Mouse (Mus musculus) T-cell, adult 2 months (primary cell): ENCODE data around the gene Aox3.

Source experiments
- DNase-seq: peaks from one replicate; pipeline ENCODE4 v3.0.0; 2022; ENCODE audit warnings: low spot score

Gene Aox3

GRCm38 (mm10) chr1:58112880-58113279 lies at the start of gene Aox3:
TSS of gene Aox3 (plus strand) at chr1:58113130.
- DNase-seq, result no peak

- DNase-seq, result no peak
Observed at GRCm38 (mm10) chr1:58065151-58065550, 47.8 kb upstream of the Aox3 start.

GRCm38 (mm10) chr1:58065606-58066005 lies 47.3 kb upstream of the Aox3 start:
- DNase-seq, result no peak

- DNase-seq, result no peak
Observed at GRCm38 (mm10) chr1:58069181-58069580, 43.7 kb upstream of the Aox3 start.

- DNase-seq, result no peak
Observed at GRCm38 (mm10) chr1:58070091-58070490, 42.8 kb upstream of the Aox3 start.

GRCm38 (mm10) chr1:58071006-58071405 lies 41.9 kb upstream of the Aox3 start:
- DNase-seq, result no peak

- DNase-seq, result no peak
Observed at GRCm38 (mm10) chr1:58071509-58071908, 41.4 kb upstream of the Aox3 start.

GRCm38 (mm10) chr1:58072416-58072815 lies 40.5 kb upstream of the Aox3 start:
- no peak for DNase-seq

GRCm38 (mm10) chr1:58072991-58073730 lies 39.8 kb upstream of the Aox3 start:
- no peak for DNase-seq

GRCm38 (mm10) chr1:58074266-58074665 lies 38.7 kb upstream of the Aox3 start:
- no peak for DNase-seq

- no peak for DNase-seq
Observed at GRCm38 (mm10) chr1:58077882-58078281, 35.0 kb upstream of the Aox3 start.

GRCm38 (mm10) chr1:58078390-58078789 lies 34.5 kb upstream of the Aox3 start:
- DNase-seq, result no peak

GRCm38 (mm10) chr1:58079689-58080088 lies 33.2 kb upstream of the Aox3 start:
- no peak for DNase-seq

- DNase-seq, result no peak
Observed at GRCm38 (mm10) chr1:58080446-58080845, 32.5 kb upstream of the Aox3 start.

GRCm38 (mm10) chr1:58081356-58081755 lies 31.6 kb upstream of the Aox3 start:
- DNase-seq, result no peak

GRCm38 (mm10) chr1:58089316-58089715 lies 23.6 kb upstream of the Aox3 start:
- no peak for DNase-seq

GRCm38 (mm10) chr1:58090191-58090590 lies 22.7 kb upstream of the Aox3 start:
- DNase-seq, result no peak

- no peak for DNase-seq
Observed at GRCm38 (mm10) chr1:58091213-58091612, 21.7 kb upstream of the Aox3 start.

GRCm38 (mm10) chr1:58091992-58092560 lies 20.9 kb upstream of the Aox3 start:
- DNase-seq, result no peak

GRCm38 (mm10) chr1:58097338-58097737 lies 15.6 kb upstream of the Aox3 start:
- DNase-seq, result no peak

GRCm38 (mm10) chr1:58099119-58099518 lies 13.8 kb upstream of the Aox3 start:
- no peak for DNase-seq

GRCm38 (mm10) chr1:58101531-58102146 lies 11.3 kb upstream of the Aox3 start:
- DNase-seq, result no peak

GRCm38 (mm10) chr1:58102494-58102893 lies 10.4 kb upstream of the Aox3 start:
- no peak for DNase-seq
